Mouse (Mus musculus): ENCODE data around the gene Usf2.

Gene Usf2

DNA sequence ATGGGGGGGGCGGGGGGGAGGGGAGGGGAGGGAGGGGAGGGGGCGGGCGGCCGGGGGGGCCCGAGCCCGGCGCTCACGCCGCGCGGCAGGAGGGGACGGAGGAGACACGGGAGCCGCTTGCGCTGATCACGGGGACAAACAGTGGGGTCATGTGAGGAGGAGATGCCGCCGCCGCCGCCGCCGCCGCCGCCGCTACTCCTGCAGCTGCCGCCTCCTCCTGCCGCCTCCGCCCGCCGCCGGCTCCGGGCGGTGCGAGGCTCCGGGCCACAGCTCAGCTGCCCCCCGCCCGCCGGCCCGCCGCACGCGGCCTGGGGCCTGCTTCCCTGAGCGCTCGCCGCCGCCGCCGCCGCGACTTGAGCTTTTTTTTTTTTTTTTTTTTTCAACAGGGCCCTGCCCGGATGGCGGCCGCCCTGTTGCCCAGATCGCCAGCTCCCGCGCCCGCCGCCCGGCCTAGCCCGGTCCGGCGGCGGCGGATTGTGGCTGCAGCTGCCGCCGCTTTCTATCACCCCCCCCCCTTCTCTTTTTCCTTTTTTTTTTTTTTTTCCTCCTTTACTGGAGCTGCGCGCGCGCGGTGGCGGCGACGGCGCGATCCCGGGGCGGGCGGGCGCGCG lies at the start of gene Usf2:
Usf2 (minus strand) TSS at position 48 of the 611 bp plus-strand sequence.
- DNase-seq (ENCODE audit: low spot score): no peak

DNA sequence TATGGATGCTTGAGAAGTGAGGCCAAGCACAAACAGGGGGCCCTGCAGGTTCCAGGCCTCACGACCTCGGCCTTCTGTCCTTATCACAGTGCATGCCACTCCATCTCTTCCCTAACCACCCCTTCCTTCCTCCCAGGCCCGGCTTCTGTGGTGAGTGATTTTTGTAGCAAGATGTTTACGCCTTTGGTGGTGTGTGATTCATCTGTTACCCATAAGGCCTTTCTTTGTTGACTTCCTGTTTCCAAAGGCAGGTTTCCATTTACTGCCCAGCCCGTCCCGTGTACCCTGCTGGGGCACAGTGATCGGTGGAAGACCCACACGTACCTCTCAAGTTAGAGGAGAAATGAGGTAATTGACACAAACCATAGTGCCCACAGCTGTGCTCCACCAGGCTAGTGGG lies 46.0 kb upstream of the Usf2 start:
- no peak for DNase-seq (ENCODE audit: low spot score)

DNA sequence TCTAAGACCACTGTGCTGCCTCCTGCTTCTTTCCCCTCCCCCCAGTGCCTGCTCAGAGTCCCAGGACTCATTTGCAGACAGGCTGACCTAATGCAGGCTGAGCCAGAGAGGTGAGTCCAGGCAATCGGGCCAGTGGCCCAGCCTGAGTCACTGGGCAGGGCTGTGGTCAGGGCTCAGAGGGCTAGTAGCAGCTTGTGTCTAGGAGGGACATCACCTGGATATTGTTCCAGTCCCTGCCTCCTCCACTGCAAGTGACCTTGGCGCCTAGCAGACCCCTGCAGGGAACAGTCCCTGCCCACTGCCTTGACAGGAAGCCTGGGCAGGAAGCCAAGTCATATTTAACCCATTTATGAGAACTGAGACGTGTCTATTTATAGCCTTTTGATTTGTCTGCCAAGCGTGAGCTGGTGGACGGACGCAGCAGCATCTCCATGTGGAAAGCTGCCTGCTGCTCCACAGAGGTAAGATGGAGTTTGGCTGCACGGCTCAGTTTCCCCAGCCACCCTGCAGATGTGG lies 44.0 kb upstream of the Usf2 start:
- DNase-seq (ENCODE audit: low spot score): peak; percentile 11

DNA sequence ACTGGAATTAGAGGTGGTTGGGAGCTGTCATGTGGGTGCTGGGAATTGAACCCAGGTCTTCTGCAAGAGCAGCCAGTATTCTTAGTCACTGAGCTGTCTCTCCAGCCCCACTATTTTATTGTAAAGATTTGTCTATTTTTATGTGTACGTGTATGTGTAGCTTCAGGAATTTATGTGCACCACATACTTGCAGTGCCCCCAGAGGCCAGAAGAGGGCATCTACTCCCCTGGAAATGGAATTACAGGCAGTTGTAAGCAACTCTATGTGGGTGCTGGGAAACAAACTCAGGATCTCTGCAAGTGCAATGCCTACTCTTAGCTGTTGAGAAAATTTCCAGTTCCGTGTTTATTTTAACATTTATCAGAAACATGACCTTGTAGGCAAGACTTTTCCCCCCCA lies 39.9 kb upstream of the Usf2 start:
- no peak for DNase-seq (ENCODE audit: low spot score)

DNA sequence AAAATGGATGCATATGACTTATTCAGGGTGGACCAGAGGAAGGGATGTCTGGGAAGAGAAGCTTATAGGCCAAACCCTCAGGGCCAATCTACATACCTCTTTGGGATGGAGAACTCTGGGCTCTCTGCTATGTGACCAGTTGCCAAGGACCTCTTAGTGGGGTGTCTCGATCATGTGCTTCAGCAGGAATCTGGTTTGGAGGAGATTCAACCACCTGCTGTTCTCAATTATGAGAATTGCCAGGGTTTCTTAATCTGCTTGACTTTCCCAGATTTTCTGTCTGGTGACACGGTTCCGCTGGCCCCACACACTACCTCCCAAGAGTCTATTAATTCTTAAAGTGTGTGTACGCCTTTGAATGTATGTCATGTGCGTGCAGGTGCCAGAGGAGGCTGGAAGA lies 37.4 kb upstream of the Usf2 start:
- DNase-seq (ENCODE audit: low spot score): no peak

DNA sequence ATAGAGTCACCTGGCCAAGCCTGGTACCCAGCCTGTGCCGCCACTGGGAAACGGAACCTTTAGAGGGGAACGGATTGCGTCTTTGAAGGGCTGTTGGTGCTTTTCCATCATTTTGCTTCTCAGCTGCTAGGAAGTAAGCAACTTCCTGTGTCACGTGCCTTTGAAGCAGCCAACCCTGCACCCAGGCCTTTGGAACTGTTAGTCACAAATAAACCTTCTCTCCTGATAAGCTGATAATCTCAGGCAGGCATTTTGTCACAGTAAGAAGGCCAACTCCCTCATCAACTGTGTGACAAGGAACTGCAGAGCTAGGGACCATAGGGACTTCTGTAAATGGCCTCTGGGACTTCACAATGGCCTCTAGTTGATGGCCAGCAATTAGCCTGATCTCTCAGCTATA lies 35.5 kb upstream of the Usf2 start:
- DNase-seq (ENCODE audit: low spot score): no peak

DNA sequence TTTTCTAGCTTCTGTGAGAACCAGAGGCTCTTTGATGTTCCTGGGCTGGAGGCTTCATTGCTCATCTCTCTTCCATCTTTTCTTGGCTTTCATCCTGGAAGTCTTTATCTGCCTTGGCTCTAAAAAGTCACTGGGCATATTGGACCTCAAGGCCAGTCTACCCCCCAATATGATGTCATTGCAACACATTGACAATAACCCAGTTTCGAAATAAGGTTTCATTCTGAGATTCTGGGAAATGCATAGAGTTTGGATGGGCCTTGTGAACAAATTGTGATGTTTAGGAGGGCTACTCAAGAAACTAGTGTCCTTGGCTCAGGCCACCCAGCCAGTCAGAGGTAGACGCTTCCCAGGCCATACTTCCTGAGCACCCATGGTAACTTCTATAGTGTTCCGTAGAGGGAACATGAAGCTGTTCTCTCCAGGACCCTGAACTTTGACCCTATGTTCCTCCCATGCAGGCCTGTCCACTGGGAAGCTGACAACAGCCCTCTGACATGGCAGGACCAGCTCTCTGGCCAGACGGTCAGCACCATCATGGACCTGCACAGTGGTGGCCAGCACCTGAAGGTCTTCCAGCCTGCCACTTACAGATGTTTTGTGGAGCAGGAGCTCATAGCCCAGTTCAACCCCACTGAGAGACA lies 32.0 kb upstream of the Usf2 start:
- no peak for DNase-seq (ENCODE audit: low spot score)

DNA sequence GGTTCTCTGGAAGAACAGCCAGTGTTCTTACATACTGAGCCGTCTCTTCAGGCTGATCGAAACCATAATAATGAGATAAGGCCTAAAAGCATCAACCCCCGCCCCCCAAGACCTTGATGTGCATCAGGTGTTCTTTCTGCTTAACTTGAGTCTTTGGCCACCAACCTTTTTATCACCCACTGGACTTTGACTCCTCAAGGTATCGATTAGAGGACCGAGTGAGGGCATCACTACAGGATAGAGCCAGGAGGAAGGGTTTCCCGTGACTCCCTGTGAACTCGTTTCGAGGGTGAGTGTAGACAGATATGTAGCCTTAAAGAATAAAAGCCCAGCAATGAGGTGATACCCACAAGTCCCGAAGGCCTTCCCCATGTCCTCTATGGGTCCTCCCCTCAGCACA lies 28.8 kb upstream of the Usf2 start:
- DNase-seq (ENCODE audit: low spot score): no peak

DNA sequence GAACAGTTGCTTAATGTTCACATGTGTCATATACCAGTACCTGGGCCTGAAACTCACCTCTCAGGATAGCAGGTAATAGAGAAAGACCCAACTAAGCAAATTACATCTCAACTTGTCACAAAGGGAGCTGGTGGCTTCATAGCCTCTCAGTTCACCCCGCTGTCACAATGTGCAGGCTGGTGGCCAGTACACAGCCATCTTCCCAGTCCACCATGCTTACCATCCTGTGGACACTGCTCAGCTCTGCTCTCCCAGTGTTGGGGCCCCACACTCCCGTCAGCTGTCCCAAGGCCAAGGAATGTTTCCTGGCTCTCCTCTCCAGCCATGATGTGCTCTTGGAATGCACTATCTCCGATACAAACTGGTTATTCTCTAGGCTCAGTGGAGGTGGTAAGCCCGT lies 25.1 kb upstream of the Usf2 start:
- no peak for DNase-seq (ENCODE audit: low spot score)

DNA sequence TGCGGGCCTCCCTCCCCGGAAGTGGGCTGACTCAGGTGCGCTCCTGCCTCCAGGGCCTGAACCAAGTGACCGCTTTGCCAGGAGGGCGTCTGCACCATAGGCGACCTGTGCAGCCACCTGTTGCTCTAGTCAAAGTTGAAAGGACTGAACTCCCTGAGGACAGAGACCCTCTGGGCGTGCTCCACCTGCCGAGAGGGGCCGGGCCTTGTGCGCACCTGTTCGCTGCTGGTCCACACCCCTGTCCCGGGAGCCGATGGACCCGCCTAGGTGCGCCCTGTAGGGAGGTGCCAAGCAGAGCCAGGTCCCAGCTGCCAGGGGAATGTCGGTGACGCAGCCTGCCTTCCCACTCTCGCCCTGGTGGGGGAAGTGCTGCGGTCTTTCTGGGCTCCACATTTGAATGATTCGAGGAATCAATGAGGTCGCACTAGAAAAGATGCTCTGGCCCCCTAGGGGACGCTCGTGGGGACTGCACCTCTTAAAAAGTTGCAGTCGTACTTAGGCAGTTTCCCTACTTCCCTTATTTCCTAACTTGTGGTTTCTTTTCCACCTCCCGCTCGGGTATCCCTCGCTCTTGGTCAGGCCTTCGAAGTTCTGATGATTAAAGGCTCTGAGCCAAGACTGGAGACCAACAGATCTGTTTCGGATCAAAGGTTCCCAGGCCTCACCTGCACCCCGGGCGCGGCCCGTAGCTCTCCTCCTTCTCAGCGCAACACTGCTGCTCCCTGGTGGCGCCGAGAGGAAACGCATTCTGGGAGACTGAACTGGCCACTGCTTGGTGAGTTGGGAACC lies 17.1 kb upstream of the Usf2 start, which contains the start of gene Fam187b:
Fam187b (plus strand) TSS at position 290 of the 789 bp plus-strand sequence.
- DNase-seq (ENCODE audit: low spot score): peak; percentile 84

DNA sequence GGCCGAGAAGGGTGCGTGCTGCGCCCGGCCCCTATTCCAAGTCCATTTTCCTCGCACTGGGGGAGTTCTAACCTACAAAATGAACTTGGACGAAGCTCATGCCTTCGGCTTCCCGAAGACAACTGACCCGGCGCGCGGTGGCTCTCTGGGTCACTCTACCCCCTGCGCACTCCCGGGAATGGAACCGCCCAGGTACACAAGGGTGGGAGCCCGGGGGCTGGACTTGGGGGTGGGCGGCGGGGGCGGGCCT lies 16.6 kb upstream of the Usf2 start, which contains the start of gene Lsr:
Lsr (minus strand) TSS at position 214 of the 250 bp plus-strand sequence.
- DNase-seq (ENCODE audit: low spot score): no peak

DNA sequence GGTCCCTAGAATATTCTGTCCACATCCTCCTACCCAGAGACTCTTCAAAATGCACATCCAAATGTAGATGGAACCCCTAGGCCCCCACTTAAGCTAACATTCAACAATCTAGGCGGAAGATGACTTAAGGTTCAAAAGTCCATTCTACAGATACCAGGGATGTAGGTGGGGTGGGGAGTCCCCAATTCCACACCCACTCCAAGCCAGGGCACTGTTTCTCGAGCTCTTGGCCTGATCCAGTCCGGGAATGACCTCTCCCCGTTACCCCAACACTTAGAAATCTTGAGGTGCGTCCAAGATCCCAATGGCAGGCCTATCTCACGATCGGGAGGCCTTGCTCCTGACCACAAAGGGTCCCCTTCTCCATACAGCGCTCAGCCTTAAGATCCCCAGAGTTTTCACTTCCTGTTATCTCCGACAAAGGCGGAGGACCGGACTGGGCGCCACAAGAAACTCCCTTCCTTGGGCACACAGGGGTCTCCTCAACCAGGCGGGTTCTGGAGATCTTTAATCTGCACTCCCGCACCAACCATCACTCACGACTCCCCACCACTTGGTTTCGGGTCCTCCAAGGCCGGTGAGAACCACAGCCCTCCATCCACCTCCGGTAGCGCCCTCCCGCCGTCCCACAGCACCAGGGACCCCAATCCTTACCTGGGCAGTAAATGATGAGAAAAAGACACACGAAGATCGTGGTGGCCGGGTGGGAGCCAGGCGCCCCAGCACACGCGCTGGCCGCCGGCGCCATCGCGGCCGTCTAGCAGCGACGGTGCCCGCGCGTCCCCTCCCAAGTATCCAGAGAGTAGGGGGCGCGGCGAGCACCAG lies 16.0 kb upstream of the Usf2 start:
- no peak for DNase-seq (ENCODE audit: low spot score)

DNA sequence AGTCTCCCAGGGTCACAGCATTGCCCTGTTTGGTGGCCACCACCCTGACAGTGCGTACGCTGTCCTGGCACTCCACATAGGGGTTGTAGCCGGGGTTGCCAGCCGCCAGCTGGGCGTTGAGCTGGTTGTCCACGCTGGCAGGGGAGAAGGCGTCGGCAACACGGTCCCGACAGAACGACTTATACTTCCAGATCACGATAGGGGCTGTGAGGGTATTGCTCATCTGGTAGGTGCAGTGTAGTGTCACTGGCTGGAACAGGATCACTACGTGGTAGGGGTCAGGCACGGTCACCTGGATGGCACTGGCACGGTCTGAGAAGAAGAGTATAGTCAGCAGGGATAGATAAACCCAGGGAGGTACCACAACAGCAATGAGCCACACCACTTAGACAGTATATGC lies 15.3 kb upstream of the Usf2 start:
- DNase-seq (ENCODE audit: low spot score): no peak

DNA sequence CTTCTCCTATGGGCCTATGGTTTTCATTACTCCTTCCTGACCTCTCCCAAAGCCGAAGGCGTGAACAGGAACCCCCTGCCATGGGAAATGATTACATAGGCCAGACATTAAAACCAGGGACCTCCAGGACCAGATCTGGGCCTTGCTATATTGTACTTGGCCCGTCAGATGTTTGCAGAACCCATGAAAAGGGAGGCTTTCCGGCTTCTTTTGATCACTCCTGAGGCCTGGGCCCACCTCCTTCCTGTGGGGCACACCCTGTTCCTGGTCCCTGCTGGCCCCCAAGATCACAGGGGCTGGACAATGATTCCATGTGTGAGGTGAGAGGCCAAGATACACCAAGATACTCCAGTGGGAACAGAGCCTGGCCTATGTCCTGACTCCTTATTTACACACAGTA lies 12.6 kb upstream of the Usf2 start:
- DNase-seq (ENCODE audit: low spot score): no peak

DNA sequence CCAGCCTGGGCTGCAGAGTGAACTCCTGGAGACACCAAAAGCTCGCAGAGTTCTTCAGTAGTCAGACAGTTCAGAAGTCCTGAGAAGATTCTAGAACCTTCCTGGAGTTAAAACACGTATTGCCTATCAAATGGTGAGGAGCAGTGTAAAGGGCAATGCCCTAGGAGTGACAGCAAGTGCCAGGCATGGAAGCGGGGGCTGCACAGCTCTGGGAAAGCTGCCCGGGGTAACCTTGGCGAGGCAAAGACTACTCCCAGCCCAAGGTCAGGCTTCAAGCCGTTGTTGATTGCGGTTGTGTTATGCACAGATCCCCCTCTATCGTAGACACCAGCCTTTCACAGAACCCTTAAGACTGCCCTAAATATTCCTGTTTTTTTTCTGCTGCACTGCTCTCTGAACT lies 12.0 kb upstream of the Usf2 start:
- DNase-seq (ENCODE audit: low spot score): no peak

DNA sequence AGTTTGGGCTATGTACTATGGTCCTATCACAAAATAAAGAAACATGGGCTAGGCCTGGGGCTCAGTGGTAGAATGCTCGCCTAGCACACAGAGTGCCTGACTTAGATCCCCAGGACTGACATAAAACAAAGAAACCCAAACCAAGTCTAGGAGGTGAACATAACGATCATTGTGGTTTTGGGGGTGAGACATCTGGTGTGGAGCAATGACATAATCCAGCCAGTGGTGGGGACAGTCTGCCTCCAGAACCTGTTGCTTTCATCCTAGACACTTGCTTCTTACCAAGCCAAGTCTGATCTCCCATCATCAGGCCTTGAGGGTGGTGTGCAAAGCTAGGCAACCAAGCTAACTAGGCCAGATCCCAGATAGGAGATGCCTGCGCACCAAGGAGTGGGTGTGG lies 10.1 kb upstream of the Usf2 start:
- no peak for DNase-seq (ENCODE audit: low spot score)

DNA sequence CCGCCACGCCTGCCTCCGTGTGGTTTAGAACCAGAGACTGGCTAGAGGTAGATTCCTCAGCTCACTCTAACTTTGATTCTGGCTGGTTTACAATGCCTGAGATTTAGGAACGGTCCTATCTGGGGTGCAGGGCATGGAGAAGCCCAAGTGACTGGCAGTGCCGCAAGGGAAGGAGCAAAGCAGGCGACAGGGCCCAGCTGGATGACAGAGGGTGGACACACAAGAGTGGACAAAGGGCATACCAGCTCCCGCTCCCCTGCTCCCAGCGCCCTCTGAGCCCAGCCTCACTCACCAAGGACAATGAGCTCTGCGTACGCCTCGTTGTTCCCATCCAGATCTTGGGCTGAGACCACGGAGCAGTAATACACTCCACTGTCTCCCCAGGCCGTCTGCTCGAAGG lies 9.1 kb upstream of the Usf2 start:
- no peak for DNase-seq (ENCODE audit: low spot score)

DNA sequence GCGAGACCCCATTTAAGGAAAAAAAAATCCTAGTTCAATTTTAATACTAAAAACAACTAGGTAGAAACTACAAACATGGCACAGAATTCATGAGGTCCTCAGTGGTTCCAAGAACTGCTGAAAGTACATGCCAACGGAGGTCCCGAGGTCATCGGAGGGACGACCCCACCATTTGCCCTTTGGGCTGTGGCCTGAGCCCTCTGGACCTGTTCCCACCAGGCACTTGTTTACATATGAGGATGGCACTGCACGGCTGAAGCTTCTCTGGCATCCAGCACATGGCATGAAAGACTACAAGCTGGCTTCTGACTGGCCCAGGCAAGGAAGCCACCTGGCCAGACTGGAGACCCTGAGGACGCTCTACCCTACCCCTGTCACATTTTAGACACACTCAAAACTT lies 7.8 kb upstream of the Usf2 start:
- no peak for DNase-seq (ENCODE audit: low spot score)

DNA sequence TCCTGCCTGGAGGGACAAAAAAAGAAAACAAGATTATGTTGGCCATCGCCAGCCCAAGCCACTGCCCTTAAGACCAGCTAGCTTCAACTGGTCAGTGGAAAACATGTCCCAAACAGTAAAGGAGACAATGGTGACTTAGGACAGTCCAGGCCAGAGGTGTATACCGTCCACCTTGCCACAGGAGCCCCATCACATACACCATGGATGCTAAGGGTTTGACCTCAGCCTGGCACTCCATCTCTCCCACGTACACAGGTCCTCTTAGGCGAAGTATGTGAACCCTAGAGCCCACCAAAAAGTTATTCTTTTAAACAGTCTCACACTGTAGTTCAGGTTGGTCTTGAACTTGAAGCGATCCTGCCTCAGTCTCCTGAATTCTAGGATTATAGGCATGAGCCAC lies 6.3 kb upstream of the Usf2 start:
- no peak for DNase-seq (ENCODE audit: low spot score)

DNA sequence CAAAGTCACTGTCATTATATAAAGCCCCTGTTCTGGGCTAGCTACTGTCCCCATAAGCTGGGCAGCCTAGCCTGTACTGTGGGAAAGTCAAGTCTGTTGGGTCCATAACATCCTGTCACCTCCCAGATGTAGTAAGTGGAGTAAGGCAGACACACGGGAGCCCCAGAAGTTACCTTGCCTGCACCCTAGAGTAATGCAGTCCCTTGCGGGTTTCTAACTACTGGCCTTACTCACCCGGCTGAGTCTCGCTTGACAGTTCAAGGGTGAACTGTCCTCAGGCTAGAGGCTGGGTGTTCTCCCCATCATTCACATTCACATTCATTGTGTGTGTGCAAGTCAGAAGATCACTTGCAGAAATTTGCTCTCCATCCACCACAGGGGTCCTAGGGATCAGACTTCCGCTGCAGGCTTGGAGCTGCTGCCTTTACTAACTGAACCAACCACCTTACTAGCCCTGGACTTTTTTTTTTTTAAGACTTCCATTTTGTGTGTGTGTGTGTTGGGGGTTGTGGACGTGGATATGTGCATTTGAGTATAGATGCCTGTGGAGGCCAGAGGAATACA lies 3.3 kb upstream of the Usf2 start:
- no peak for DNase-seq (ENCODE audit: low spot score)

DNA sequence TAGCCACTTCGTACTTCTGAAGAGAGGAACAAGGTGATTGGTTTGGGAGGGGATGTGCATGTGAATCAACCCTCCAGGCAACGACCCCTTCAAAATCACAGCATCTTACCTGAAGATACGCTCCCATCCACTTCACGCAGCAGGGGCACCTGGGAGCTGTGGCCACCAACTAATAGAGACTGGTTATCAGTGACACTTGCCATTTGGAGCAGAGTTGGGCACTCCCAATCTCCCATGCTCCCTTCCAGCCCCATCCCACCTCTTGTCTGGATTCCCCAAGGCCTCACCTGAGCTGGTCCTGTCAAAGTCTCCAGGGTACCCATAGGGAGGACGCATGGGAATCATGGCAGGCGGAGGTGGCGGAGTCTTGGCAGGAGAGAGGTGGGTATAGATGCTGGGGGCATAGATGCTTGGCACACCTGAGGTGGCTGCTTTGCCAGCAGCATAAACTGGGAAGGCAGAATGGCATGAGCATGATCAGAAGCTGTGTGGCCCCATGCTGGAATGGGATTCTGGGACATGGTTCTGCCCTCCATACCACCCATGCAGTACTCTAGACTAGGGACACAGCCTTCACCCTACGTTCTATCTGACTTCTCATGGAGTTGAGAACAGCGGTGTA lies 2.4 kb upstream of the Usf2 start:
- DNase-seq (ENCODE audit: low spot score): no peak

Data from ovary, postnatal 10 days (tissue).